In the genomic region with DNA sequence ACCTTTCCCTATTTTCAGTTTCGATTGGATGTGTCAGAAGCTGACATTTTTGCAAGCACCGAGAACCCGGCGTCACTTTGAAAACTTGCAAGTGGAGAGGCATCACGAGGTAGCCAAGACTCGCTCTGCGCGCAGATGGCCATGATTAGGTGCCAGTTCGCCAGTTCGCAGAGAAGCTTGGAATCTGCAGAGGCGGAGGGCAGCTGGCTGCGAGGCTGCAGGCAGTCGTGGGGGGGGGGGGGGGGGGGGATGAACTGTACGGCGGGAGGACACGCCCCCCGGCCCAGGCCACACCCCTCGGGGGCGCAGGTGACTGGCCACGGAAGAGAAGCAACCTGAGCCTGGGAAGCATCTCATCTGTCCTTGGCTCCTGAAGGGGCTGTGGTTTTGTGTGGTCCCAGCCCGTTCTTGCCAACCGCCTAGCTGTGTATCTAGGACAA, we compare ENCODE assay signal across 7 mouse cellular contexts.
A peak's percentile ranks its signal among the peaks of the same experiment; 100 is the strongest.
DNase-seq lines count a peak whose midpoint lies in the region; ATAC-seq lines count a peak whose summit lies in the region.

No protein-coding gene starts in this region.

- H3K9ac ChIP-seq in limb, embryonic 12.5 days (replicated peaks) = 0 out of 2 replicates have a peak overlapping the region, but pooled peaks have one; percentile 1

- H3K27me3 ChIP-seq in limb, embryonic 12.5 days = peaks cover 35% of the 10 kb centered on the region

- H3K4me3 ChIP-seq in limb, embryonic 12.5 days (replicated peaks) = peak overlapping the region; percentile 26

- 3% methylated on average over 21 of the region's 22 CpGs for WGBS in limb, embryonic 12.5 days

- no peak overlapping the region for H3K27ac ChIP-seq in limb, embryonic 12.5 days

- no peaks in the 10 kb centered on the region for H3K36me3 ChIP-seq in limb, embryonic 12.5 days

- H3K4me1 ChIP-seq in limb, embryonic 12.5 days (replicated peaks) = 0 out of 2 replicates have a peak, but pooled peaks cover 3% of the 10 kb centered on the region

- H3K9me3 ChIP-seq in limb, embryonic 12.5 days = no peaks in the 10 kb centered on the region

- peak overlapping the region; percentile 57 for H3K4me2 ChIP-seq in limb, embryonic 12.5 days

- ATAC-seq in granulocyte monocyte progenitor cell, adult 5-6 weeks (replicated peaks; ENCODE audit: poor library complexity, severe bottlenecking) = 0 out of 2 replicates have a peak, but pooled peaks have one; percentile 10
- no peak for ATAC-seq in limb, embryonic 12.5 days (ENCODE audit: insufficient number of reproducible peaks, insufficient read depth, low FRiP score, low TSS enrichment, low read depth)

- peak; percentile 55 for DNase-seq in layer of hippocampus, adult 11-12 months (ENCODE audit: low spot score)
- no peak for DNase-seq in layer of hippocampus, adult 9-10 months (ENCODE audit: low spot score)
- peak; percentile 53 for DNase-seq in embryo, embryonic 9.5 days (ENCODE audit: extremely low spot score)
- DNase-seq in retina, postnatal 1 day = peak; percentile 66
- no peak for DNase-seq in ovary, adult 18-20 months (ENCODE audit: low spot score)

Comparison
In these comparisons a context has a peak if more than half of its experiments do, and no peak if none do; other contexts are left out.
1. DNase-seq: peak in layer of hippocampus, adult 11-12 months (single experiment), embryo, embryonic 9.5 days (single experiment) and retina, postnatal 1 day (single experiment); none in layer of hippocampus, adult 9-10 months (single experiment) and ovary, adult 18-20 months (single experiment).